Mouse (Mus musculus): ENCODE measurements around the gene Apoa2. TPM values are rescaled to one million over a fixed set of nuclear protein-coding genes. Genes with fewer than 3 reads are reported as not detected.

The Apoa2 gene
- polyA plus RNA-seq, 1 experiment from 2014 or later = 6.5 TPM

DNA sequence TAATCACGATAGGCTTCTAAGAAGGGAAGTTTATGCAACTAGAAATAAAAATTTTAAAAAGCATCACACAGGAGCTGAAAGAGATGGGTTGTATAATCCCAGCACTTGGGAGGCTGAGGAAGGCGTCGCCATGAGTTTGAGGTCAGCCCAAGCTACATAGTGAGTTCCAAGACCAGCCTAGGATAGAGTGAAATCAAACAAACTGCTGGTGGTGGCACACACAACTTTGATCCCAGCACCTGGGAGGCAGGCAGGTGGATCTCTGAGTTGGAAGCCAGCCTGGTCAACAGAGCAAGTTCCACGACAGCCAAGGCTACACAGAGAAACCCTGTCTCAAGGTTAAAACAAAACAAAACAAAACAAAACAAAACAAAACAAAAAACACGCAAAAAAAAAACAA, 7.5 kb downstream of the Apoa2 start:
- H3K4me3 ChIP-seq (ENCODE audit: low read length) = no peak overlapping the region
- no peak overlapping the region for H3K27ac ChIP-seq (ENCODE audit: low read depth, low read length)
- WGBS = 90% methylated on average over 5 of the region's 5 CpGs
- no peak for ATAC-seq
- no peak overlapping the region for H3K4me2 ChIP-seq (ENCODE audit: low read length)
- H3K4me1 ChIP-seq (ENCODE audit: control insufficient read depth, insufficient read depth, low read depth, low read length) = no peaks in the 10 kb centered on the region
- H3K27me3 ChIP-seq (replicated peaks; ENCODE audit: control insufficient read depth, insufficient read depth, low read length) = no peaks in the 10 kb centered on the region
- H3K36me3 ChIP-seq (ENCODE audit: control insufficient read depth, insufficient read depth, low read length) = peaks cover 29% of the 10 kb centered on the region
- no peak overlapping the region for H3K9ac ChIP-seq (ENCODE audit: low read depth, low read length)
- H3K9me3 ChIP-seq (ENCODE audit: control insufficient read depth, low read length) = no peaks in the 10 kb centered on the region

DNA sequence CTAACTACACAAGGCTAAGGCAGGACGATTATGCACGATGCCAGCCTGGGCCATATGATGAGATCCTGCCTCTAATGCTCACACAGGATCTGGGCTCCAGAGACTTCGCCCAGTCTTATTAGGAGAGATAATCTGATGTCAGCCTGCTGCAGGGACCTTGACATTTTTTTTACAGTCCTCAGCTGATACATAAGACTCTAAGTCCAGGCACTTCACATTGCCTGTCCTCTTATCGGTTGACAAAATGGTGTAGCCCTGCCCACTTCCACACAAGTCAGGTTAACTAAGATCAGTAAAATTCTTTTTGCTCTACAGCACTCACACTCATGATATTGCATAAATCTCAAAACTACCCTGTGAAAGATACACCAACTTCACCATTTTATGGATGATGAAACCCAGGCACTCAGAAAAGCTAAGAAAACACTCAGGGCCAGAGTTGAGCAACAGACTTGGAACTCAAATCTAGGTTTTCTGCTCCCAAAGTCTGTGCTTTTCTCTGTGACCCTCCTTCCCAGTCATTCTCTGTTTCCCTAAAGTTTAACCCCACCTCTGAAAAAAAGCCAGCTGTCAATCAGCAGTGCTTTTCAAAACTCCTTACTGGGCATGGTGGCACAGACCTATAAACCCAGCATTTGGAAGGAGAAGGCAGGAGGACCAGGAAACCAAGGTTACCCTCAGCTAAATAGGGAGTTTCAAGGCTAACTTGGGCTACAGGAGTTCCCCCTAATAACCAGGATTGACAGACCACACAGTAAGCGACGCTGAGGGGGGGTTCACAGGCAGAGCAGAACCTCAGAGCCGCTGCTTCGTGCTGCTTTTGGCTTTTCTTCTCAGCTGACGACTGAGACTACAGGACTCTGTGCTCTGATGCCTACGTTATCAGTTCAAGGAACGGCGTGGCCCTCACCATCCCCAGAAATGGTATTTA, 8.2 kb downstream of the Apoa2 start:
- Histone ChIP-seq H3K9ac (ENCODE audit: low read depth, low read length) (no peak overlapping the region), H3K4me1 (ENCODE audit: control insufficient read depth, insufficient read depth, low read depth, low read length) (no peaks in the 10 kb centered on the region), H3K4me3 (ENCODE audit: low read length) (no peak overlapping the region), H3K27me3 (replicated peaks; ENCODE audit: control insufficient read depth, insufficient read depth, low read length) (no peaks in the 10 kb centered on the region), H3K4me2 (ENCODE audit: low read length) (no peak overlapping the region), H3K9me3 (ENCODE audit: control insufficient read depth, low read length) (no peaks in the 10 kb centered on the region), H3K36me3 (ENCODE audit: control insufficient read depth, insufficient read depth, low read length) (peaks cover 36% of the 10 kb centered on the region), H3K27ac (ENCODE audit: low read depth, low read length) (no peak overlapping the region)
- 88% methylated on average over 12 of the region's 12 CpGs for WGBS
- no peak for ATAC-seq

DNA sequence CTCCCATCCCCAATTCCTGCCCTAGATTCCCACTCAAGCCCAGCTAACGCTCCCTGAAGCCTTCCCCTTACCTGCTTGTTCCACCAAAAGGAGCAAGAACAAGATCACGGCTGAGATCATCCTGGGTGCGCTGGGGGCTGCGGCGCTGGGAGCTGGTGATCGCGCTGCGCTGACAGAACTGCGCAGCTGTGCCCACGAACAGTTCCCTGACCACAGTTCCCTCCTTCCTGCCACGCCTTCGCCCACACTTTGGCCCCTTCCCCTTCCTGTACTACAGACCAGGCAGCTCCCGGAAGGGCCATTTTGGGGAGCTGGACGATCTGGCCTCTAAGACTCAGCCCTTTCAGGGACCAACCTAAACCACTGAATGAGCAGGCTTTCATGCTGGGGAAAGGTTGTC, 9.3 kb downstream of the Apoa2 start, which contains the start of gene Fcer1g:
Gene Fcer1g (minus strand): TSS at position 240 of the 400 bp plus-strand sequence.
- H3K9me3 ChIP-seq (ENCODE audit: control insufficient read depth, low read length) = no peaks in the 10 kb centered on the region
- peaks cover 45% of the 10 kb centered on the region for H3K36me3 ChIP-seq (ENCODE audit: control insufficient read depth, insufficient read depth, low read length)
- no peak within 1 kb of the TSS for H3K27ac ChIP-seq (ENCODE audit: low read depth, low read length)
- no peak within 1 kb of the TSS for H3K4me3 ChIP-seq (ENCODE audit: low read length)
- ATAC-seq = no peak
- no peak within 1 kb of the TSS for H3K4me2 ChIP-seq (ENCODE audit: low read length)
- no peaks in the 10 kb centered on the region for H3K4me1 ChIP-seq (ENCODE audit: control insufficient read depth, insufficient read depth, low read depth, low read length)
- 94% methylated on average over 14 of the region's 14 CpGs for WGBS
- H3K27me3 ChIP-seq (replicated peaks; ENCODE audit: control insufficient read depth, insufficient read depth, low read length) = no peaks in the 10 kb centered on the region
- no peak within 1 kb of the TSS for H3K9ac ChIP-seq (ENCODE audit: low read depth, low read length)

DNA sequence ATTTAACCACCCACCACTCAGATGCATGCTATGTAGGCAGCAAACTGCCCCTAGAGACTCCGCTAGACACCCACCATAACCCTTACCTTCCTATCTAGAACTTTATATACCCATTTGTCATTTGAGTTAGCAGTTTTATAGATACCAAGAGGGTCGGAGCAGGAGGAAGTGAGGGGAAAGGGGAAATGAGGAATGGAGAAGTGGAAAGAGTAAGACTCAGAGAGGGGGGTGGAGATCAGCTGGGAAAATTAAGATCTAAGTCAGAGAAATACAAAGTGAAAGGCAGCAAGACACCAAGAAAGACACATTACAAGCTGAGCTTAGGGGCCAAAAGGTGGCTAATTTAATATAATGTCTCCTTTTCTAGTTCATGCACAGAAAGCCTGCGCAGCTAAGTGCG, 9.7 kb downstream of the Apoa2 start:
- 96% methylated on average over 4 of the region's 4 CpGs for WGBS
- Histone ChIP-seq H3K9me3 (ENCODE audit: control insufficient read depth, low read length) (no peaks in the 10 kb centered on the region), H3K36me3 (ENCODE audit: control insufficient read depth, insufficient read depth, low read length) (peaks cover 47% of the 10 kb centered on the region), H3K27me3 (replicated peaks; ENCODE audit: control insufficient read depth, insufficient read depth, low read length) (no peaks in the 10 kb centered on the region), H3K9ac (ENCODE audit: low read depth, low read length) (no peak overlapping the region), H3K27ac (ENCODE audit: low read depth, low read length) (no peak overlapping the region), H3K4me3 (ENCODE audit: low read length) (no peak overlapping the region), H3K4me2 (ENCODE audit: low read length) (no peak overlapping the region), H3K4me1 (ENCODE audit: control insufficient read depth, insufficient read depth, low read depth, low read length) (no peaks in the 10 kb centered on the region)
- ATAC-seq = no peak

DNA sequence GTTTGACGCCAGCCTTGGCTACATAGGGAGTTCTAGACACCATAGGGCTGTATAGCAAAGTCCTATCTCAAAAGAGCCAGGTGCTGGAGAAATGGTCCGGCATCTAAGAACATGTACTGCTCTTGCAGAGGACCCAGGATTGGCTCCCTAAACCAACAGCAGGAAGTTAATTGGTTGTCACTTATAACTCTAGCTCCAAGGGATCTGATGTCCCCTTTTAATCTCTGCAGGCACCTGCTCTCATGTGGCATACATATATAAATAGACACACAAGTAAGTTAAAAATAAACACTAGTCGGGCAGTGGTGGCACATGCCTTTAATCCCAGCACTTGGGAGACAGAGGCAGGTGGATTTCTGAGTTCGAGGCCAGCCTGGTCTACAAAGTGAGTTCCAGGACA, 10.9 kb downstream of the Apoa2 start:
- Histone ChIP-seq H3K27ac (ENCODE audit: low read depth, low read length) (no peak overlapping the region), H3K9me3 (ENCODE audit: control insufficient read depth, low read length) (no peaks in the 10 kb centered on the region), H3K36me3 (ENCODE audit: control insufficient read depth, insufficient read depth, low read length) (peaks cover 57% of the 10 kb centered on the region), H3K4me3 (ENCODE audit: low read length) (no peak overlapping the region), H3K4me2 (ENCODE audit: low read length) (no peak overlapping the region), H3K9ac (ENCODE audit: low read depth, low read length) (no peak overlapping the region), H3K4me1 (ENCODE audit: control insufficient read depth, insufficient read depth, low read depth, low read length) (no peaks in the 10 kb centered on the region), H3K27me3 (replicated peaks; ENCODE audit: control insufficient read depth, insufficient read depth, low read length) (no peaks in the 10 kb centered on the region)
- ATAC-seq = no peak
- WGBS = 92% methylated on average over 4 of the region's 4 CpGs

DNA sequence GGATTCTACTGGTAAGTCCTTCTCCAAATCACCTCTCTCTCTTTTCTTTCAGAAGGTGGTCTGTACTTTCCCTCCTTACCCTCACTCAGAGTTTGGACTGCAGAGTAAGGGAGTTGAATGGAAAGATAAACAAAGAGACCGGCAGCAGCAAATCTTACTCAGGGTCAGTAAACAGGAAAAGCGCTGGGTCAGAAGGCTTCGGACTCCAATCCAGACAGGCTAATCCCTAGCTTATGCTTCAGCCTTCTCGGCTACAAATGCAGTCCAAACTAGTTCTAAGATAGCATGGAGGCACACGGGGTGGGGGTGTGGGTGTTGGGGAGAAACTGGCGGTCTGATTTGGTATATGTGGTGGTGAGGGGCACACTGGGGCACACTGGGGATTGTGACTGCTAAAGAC, 12.6 kb downstream of the Apoa2 start:
- Histone ChIP-seq H3K27ac (ENCODE audit: low read depth, low read length) (no peak overlapping the region), H3K4me3 (ENCODE audit: low read length) (no peak overlapping the region), H3K27me3 (replicated peaks; ENCODE audit: control insufficient read depth, insufficient read depth, low read length) (no peaks in the 10 kb centered on the region), H3K4me2 (ENCODE audit: low read length) (no peak overlapping the region), H3K9me3 (ENCODE audit: control insufficient read depth, low read length) (no peaks in the 10 kb centered on the region), H3K9ac (ENCODE audit: low read depth, low read length) (no peak overlapping the region), H3K36me3 (ENCODE audit: control insufficient read depth, insufficient read depth, low read length) (peaks cover 61% of the 10 kb centered on the region), H3K4me1 (ENCODE audit: control insufficient read depth, insufficient read depth, low read depth, low read length) (no peaks in the 10 kb centered on the region)
- 90% methylated on average over 6 of the region's 6 CpGs for WGBS
- no peak for ATAC-seq

DNA sequence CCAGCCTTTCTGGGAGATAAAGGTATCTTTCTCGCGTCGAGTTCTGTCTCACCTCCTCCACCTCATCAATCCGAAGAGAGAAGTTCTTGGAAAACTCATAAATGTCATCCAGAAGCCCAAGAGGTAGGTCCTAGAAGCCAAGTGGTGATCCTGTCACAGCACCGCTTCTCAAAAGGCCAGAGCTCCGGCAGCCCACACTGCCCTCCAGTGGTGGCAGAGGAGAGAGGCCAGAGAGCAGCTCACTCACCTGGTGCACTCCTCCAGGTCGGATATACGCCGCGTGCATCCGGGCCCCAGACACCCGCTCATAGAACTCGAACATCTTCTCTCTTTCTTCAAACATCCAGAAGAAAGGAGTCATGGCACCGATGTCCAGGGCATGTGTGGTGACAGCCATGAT, 13.6 kb downstream of the Apoa2 start:
- no peak for ATAC-seq
- no peak overlapping the region for H3K4me3 ChIP-seq (ENCODE audit: low read length)
- no peaks in the 10 kb centered on the region for H3K27me3 ChIP-seq (replicated peaks; ENCODE audit: control insufficient read depth, insufficient read depth, low read length)
- no peaks in the 10 kb centered on the region for H3K4me1 ChIP-seq (ENCODE audit: control insufficient read depth, insufficient read depth, low read depth, low read length)
- no peaks in the 10 kb centered on the region for H3K9me3 ChIP-seq (ENCODE audit: control insufficient read depth, low read length)
- peaks cover 66% of the 10 kb centered on the region for H3K36me3 ChIP-seq (ENCODE audit: control insufficient read depth, insufficient read depth, low read length)
- H3K9ac ChIP-seq (ENCODE audit: low read depth, low read length) = no peak overlapping the region
- no peak overlapping the region for H3K4me2 ChIP-seq (ENCODE audit: low read length)
- H3K27ac ChIP-seq (ENCODE audit: low read depth, low read length) = no peak overlapping the region
- 68% methylated on average over 14 of the region's 14 CpGs for WGBS

DNA sequence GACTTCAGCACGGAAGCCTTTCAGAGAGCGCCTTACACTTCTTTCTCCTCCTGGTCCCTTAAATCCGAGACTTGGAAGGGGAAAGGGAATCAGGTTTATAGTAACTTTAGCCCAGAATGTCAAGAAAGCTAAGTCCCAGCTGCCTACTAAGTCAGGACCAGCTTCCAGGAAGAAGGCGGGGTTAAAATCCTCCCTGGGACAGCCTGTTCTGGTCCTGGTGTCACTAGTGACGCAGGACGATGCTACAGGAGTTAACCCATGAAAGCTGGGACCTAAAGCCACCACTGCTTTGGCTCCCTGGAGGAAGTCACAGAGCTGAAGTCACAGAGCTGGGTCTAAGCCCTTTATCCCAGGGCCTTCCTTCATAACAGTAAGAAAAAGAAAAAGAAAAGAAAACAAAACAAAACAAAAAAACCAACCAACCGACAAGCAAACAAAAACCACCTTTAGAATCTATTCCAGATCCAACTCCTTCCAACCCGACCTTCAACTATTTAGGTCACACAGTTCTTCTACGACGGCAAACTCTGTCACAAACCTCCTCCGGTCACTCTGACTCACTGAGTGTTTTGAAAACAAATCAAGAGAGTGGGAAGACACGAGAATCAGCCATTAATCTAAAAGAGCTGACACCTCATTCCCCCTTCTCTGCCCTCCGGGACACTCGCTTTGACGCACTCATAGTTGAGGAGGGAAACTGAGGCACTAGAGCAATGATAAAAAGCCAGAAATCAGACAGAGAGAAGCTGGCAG, 15.3 kb downstream of the Apoa2 start:
- ATAC-seq = no peak
- H3K36me3 ChIP-seq (ENCODE audit: control insufficient read depth, insufficient read depth, low read length) = peaks cover 54% of the 10 kb centered on the region
- H3K9me3 ChIP-seq (ENCODE audit: control insufficient read depth, low read length) = no peaks in the 10 kb centered on the region

DNA sequence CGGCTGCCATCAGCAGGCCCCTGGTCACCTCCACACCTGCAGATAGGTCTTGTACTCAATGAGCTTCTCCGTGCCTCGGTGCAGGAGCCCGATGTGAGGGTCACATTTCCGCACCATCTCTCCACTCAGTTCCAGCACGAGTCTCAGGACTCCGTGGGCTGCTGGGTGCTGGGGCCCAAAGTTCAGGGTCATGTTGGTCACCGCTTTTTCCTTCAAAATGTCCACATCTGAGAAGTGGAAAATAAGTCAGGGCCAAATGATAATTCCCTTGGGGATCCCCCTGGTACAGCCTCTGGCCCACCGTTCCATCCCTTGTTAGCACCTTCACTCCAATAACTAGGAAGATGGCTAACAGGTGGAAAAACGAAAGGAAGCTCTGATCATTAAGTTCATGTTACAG, 16.1 kb downstream of the Apoa2 start:
- peaks cover 48% of the 10 kb centered on the region for H3K36me3 ChIP-seq (ENCODE audit: control insufficient read depth, insufficient read depth, low read length)

More for the DNA sequence above, 15.3 kb downstream of the Apoa2 start:
- Histone ChIP-seq H3K27ac (ENCODE audit: low read depth, low read length) (no peak overlapping the region), H3K4me1 (ENCODE audit: control insufficient read depth, insufficient read depth, low read depth, low read length) (no peaks in the 10 kb centered on the region), H3K27me3 (replicated peaks; ENCODE audit: control insufficient read depth, insufficient read depth, low read length) (no peaks in the 10 kb centered on the region), H3K4me2 (ENCODE audit: low read length) (no peak overlapping the region), H3K4me3 (ENCODE audit: low read length) (no peak overlapping the region), H3K9ac (ENCODE audit: low read depth, low read length) (no peak overlapping the region; the same call in 1 of the 2 replicates)
- 78% methylated on average over 15 of the region's 15 CpGs for WGBS

More for the DNA sequence above, 16.1 kb downstream of the Apoa2 start:
- no peak overlapping the region for H3K27ac ChIP-seq (ENCODE audit: low read depth, low read length)
- ATAC-seq = no peak
- no peak overlapping the region for H3K4me2 ChIP-seq (ENCODE audit: low read length)
- peaks cover 4% of the 10 kb centered on the region for H3K4me1 ChIP-seq (ENCODE audit: control insufficient read depth, insufficient read depth, low read depth, low read length)
- WGBS = 93% methylated on average over 10 of the region's 10 CpGs
- no peaks in the 10 kb centered on the region for H3K27me3 ChIP-seq (replicated peaks; ENCODE audit: control insufficient read depth, insufficient read depth, low read length)
- H3K4me3 ChIP-seq (ENCODE audit: low read length) = no peak overlapping the region
- no peak overlapping the region; the same call in 1 of the 2 replicates for H3K9ac ChIP-seq (ENCODE audit: low read depth, low read length)
- H3K9me3 ChIP-seq (ENCODE audit: control insufficient read depth, low read length) = no peaks in the 10 kb centered on the region

Data from hindbrain, embryonic 16.5 days (tissue).